Mouse (Mus musculus) cerebellum, adult (tissue): ENCODE data around the gene Rtn4r.

Experiments
- ATAC-seq: cut with Nextera tagmentation; 2 replicates; pipeline ENCODE4 v1.9.2; 2017; ENCODE audit warnings: mild to moderate bottlenecking, moderate library complexity, mixed read lengths; ENCODE audit not compliant: insufficient number of reproducible peaks, low FRiP score, low TSS enrichment

Rtn4r gene

DNA sequence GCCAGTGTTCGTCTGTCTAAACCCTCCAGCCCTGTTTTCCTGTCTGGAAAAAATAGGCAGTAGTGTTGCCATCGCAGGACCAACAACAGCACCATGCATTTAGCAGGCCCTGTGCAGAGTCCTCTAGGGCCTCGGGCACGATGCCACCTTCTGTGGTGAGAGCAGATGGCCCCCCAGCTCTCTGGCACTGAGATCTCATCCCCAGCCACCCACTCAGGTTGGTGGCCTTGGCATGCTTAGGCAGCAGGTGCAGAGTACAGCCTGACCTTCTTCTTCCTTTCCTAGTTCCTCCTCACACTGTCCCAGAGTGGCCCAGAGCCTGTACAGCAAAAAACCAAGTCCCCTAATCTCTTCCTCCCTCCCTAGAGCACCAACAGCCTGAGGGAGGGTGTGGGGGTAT is 3.4 kb upstream of the Rtn4r start:
- ATAC-seq, result peak; percentile 67

- ATAC-seq, result peak; percentile 1; the same call in 1 of the 2 replicates
Measured at GRCm38 (mm10) chr16:18124626-18125025, 2.8 kb upstream of the Rtn4r start.

GRCm38 (mm10) chr16:18125131-18125530 is 2.3 kb upstream of the Rtn4r start:
- no peak for ATAC-seq

- ATAC-seq, result no peak
Measured at GRCm38 (mm10) chr16:18126211-18126610, 1.2 kb upstream of the Rtn4r start.

- ATAC-seq, result no peak
Measured at GRCm38 (mm10) chr16:18127871-18128563, 575 bp downstream of the Rtn4r start.

GRCm38 (mm10) chr16:18128564-18128935 is 1.1 kb downstream of the Rtn4r start:
- no peak for ATAC-seq

DNA sequence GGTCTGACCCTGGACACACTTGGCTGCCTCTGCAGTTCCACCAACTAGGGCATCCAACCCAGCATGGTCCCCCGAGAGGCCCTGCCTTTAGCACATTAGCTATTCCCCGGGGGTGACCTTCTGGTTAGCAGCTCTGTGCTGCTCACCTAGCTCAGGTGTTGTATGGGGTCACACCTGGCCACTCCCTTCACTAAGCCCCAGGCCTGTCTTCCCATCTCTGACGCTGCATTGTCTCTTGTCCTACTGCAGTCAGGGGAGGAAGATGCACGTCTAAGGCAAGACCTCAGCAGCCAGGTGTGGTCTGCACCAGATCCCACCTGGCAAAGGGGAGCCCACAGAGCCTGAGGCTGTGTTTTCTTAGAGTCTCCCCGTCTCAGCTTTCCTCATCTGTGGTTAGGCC is 2.0 kb downstream of the Rtn4r start:
- ATAC-seq, result no peak

GRCm38 (mm10) chr16:18130288-18130687 is 2.8 kb downstream of the Rtn4r start:
- no peak for ATAC-seq

- no peak for ATAC-seq
Measured at GRCm38 (mm10) chr16:18130705-18131104, 3.3 kb downstream of the Rtn4r start.

GRCm38 (mm10) chr16:18131245-18131939 is 4.0 kb downstream of the Rtn4r start:
- no peak for ATAC-seq

DNA sequence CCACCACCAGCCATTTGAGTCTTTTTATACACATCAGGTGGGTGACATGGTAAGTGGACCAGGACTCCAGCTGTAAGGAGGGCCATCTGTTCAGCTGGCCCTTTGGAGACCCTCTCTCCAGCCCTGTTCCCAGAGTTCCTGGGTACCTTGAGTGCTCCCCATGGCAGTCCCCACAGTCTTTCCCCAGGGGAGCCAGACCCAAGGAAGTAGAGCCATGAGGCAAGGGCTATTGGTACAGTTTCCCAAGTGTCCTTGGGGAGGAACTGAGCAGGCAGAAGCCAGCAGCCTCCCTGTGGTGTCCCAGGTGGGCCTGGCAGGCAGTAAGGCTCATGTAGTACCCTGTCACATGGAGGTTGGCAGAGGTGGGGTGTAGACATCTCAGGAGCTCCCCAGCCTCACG is 4.6 kb downstream of the Rtn4r start:
- no peak for ATAC-seq

DNA sequence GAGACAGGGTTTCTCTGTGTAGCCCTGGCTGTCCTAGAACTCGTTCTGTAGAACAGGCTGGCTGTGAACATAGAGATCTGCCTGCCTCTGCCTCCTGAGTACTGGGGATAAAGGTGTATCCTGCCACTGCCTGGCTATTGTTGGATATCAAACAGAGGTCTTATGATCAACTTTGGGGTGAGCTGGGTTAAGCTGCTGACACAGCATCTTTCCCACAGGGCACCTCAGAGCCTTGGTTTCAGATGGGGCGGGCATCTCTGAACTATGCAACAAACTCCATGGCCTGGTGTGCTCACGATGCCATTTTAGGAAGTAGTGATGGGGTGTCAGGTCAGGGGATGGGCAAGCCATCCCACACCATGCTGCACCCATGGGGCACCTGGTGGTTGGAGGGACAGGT is 5.1 kb downstream of the Rtn4r start:
- ATAC-seq, result no peak

GRCm38 (mm10) chr16:18133133-18133920 is 5.9 kb downstream of the Rtn4r start:
- no peak for ATAC-seq

- peak; percentile 56 for ATAC-seq
Measured at GRCm38 (mm10) chr16:18135196-18135595, 7.8 kb downstream of the Rtn4r start.

- ATAC-seq, result peak; percentile 27; the same call in 1 of the 2 replicates
Measured at GRCm38 (mm10) chr16:18136015-18136414, 8.6 kb downstream of the Rtn4r start.

- no peak for ATAC-seq
Measured at GRCm38 (mm10) chr16:18144201-18144600, 16.8 kb downstream of the Rtn4r start.

DNA sequence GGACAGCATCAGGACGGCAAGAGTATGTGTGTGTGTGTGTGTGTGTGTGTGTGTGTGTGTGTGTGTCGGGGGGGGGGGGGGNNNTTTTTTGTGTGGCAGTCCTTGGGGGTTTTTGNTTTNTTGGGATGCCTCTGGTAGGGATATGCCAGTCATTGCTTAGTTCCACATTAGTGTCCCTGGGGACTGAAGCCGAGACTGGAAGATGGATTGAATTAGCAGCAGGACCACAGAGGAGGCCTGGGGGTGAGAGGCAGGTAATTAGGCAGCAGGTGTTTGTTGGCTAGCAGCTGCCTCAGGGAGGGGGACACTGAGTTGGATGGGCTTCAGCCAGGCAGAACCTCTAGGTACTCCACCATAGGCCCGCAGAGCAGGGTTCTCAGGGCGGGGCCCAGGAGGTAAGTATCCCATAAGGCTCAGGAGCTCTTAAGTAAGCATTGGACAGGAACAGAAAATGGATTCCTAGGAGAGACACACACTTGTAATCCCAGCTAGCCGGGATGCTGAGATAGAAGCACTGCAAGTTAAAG is 18.0 kb downstream of the Rtn4r start:
- ATAC-seq, result no peak

GRCm38 (mm10) chr16:18148208-18148876 is 20.9 kb downstream of the Rtn4r start:
- no peak for ATAC-seq

- ATAC-seq, result no peak
Measured at GRCm38 (mm10) chr16:18149205-18149604, 21.8 kb downstream of the Rtn4r start.

GRCm38 (mm10) chr16:18152189-18152588 is 24.7 kb downstream of the Rtn4r start:
- ATAC-seq, result no peak
